Mouse (Mus musculus) heart, embryonic 14.5 days (tissue): ENCODE results near the gene Srrd. TPM values are rescaled to one million over a fixed set of nuclear protein-coding genes. Genes with fewer than 3 reads are reported as not detected.

Source experiments
- ATAC-seq: fragments of 200-750 bp; cut with Nextera tagmentation; 2 replicates; pipeline ENCODE4 v1.8.0; 2017; ENCODE audit warnings: low read depth, moderate TSS enrichment; ENCODE audit not compliant: insufficient number of reproducible peaks, insufficient read depth, low FRiP score
- H3K27ac ChIP-seq, 2 experiments: fragments of 200-500 bp in 1 of 2; fragments of 300-500 bp in 1 of 2; sonication (generic) in 1 of 2; replicated peaks in 1 of 2; 2 replicates each; pipeline ENCODE4 v1.5.1; 2012 to 2014; ENCODE audit warnings: low read depth in 2 of 2, low read length in 2 of 2, control low read depth in 1 of 2, mild to moderate bottlenecking in 1 of 2, mixed read lengths in 1 of 2; ENCODE audit not compliant: control insufficient read depth in 1 of 2, insufficient read depth in 1 of 2
- H3K27me3 ChIP-seq: fragments of 300-500 bp; sonication (generic); 2 replicates; pipeline ENCODE4 v1.6.1; 2014; ENCODE audit warnings: mild to moderate bottlenecking, low read length, control low read depth; ENCODE audit not compliant: control insufficient read depth, insufficient read depth
- H3K36me3 ChIP-seq: fragments of 300-500 bp; sonication (generic); 2 replicates; pipeline ENCODE4 v1.6.1; 2014; ENCODE audit warnings: mild to moderate bottlenecking, control low read depth, low read length, mixed read lengths; ENCODE audit not compliant: control insufficient read depth, insufficient read depth
- H3K4me1 ChIP-seq, 2 experiments: fragments of 200-500 bp in 1 of 2; fragments of 300-500 bp in 1 of 2; sonication (generic) in 1 of 2; 2 replicates each; pipeline ENCODE4 v1.6.1; 2012 to 2014; ENCODE audit warnings: low read length in 2 of 2, control low read depth in 1 of 2, mixed read lengths in 1 of 2; ENCODE audit not compliant: control insufficient read depth in 2 of 2, insufficient read depth in 2 of 2
- H3K4me2 ChIP-seq: fragments of 300-500 bp; sonication (generic); 2 replicates; pipeline ENCODE4 v1.6.1; 2014; ENCODE audit warnings: mild to moderate bottlenecking, low read length
- H3K4me3 ChIP-seq, 2 experiments: fragments of 200-500 bp in 1 of 2; fragments of 300-500 bp in 1 of 2; sonication (generic) in 1 of 2; 2 replicates each; pipeline ENCODE4 v1.5.1; 2012 to 2014; ENCODE audit warnings: low read length in 2 of 2, mild to moderate bottlenecking in 2 of 2, control low read depth in 1 of 2, low read depth in 1 of 2, moderate library complexity in 1 of 2; ENCODE audit not compliant: control insufficient read depth in 1 of 2, insufficient read depth in 1 of 2
- H3K9ac ChIP-seq: fragments of 300-500 bp; sonication (generic); 2 replicates; pipeline ENCODE4 v1.6.1; 2014; ENCODE audit warnings: mild to moderate bottlenecking, low read length
- H3K9me3 ChIP-seq: fragments of 300-500 bp; sonication (generic); 2 replicates; pipeline ENCODE4 v1.6.1; 2016; ENCODE audit warnings: low read length, control low read depth; ENCODE audit not compliant: control insufficient read depth
- WGBS: fragments of 180-500 bp; shearing (Covaris S2); extraction: QIAGEN DNeasy Blood & Tissue Kit; methylation state at CpG from one replicate; pipeline ENCODE4 v1.1.7; 2014; 5-methylcytosine and 5-hydroxymethylcytosine counted together
- polyA plus RNA-seq: library from polyadenylated mRNA; unstranded; fragments of >200 nt; fragmentation: Nextera tagmentation; extraction: Ambion mirVana; gene quantifications from 2 replicates; pipeline ENCODE4 v1.2.1, GENCODE M21; 2014

Srrd gene
- polyA plus RNA-seq, 1 experiment from 2014 or later, result 25.4 TPM

DNA sequence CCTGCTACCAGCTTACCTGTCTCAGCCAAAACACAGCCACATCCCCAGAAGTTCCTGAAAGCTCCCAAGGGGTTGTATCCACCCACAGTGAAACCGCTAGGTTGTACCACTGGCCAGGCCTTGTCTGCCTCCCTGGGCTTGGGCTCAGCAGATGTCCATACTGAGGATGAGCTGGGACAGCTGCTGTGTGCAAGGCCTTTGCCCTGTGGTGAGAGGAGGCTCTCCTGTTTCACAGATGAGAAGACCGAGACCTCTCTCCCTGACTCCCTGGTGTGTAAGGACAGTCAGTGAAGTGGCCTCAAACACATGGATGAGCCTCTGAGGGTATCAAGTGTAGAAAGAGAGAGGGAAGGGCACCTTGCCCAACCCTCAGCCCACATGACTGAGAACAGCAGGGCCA is 55.2 kb downstream of the Srrd start:
- H3K27me3 ChIP-seq, result no peaks in the 10 kb centered on the region
- 89% methylated on average over 2 of the region's 2 CpGs for WGBS
- no peak for ATAC-seq
- 0 out of 4 replicates have a peak overlapping the region, but pooled peaks of 1 of the 2 experiments have one; percentile 19 for H3K27ac ChIP-seq
- H3K9me3 ChIP-seq, result no peaks in the 10 kb centered on the region
- H3K9ac ChIP-seq, result no peak overlapping the region
- no peak overlapping the region for H3K4me3 ChIP-seq
- H3K36me3 ChIP-seq, result no peaks in the 10 kb centered on the region
- H3K4me2 ChIP-seq, result no peak overlapping the region
- H3K4me1 ChIP-seq, result peaks cover 18 to 46% of the 10 kb centered on the region in 2 experiments

Other genes starting within 250 kb of the Srrd start
- gene Cryba4, start 90.5 kb downstream of the Srrd start, polyA plus RNA-seq, result 1.3 and 2.2 TPM in 2 replicates
- gene Crybb1, start 87.2 kb downstream of the Srrd start, polyA plus RNA-seq, result 0.86 and 1.0 TPM in 2 replicates
- gene Tpst2, start 66.3 kb downstream of the Srrd start, polyA plus RNA-seq, result 39.0 and 45.9 TPM in 2 replicates
- gene Tfip11, start 16.7 kb downstream of the Srrd start, polyA plus RNA-seq, result 12.6 and 13.4 TPM in 2 replicates
- gene Hps4, start within 50 bp of the Srrd start, polyA plus RNA-seq, result 14.9 and 18.5 TPM in 2 replicates
- not detected in 2 replicates for gene Gm6583, start 13.0 kb upstream of the Srrd start, polyA plus RNA-seq
- 0.96 and 1.7 TPM in 2 replicates for gene Asphd2, start 51.8 kb upstream of the Srrd start, polyA plus RNA-seq
- gene Gm6588, start 106.4 kb upstream of the Srrd start, polyA plus RNA-seq, result not detected in 2 replicates
- gene Sez6l, start 234.1 kb upstream of the Srrd start, polyA plus RNA-seq, result 0.27 and 0.31 TPM in 2 replicates